Mouse (Mus musculus) adipocyte (in vitro differentiated cells): ENCODE data around the gene Olfr474.
"Not testable (repeated sequence)": the region's sequence is repeated elsewhere in the genome, so short reads cannot be mapped to it uniquely, and the experiment has no call there.

Source experiments
- DNase-seq: peaks from one replicate; pipeline ENCODE4 v3.0.0-alpha.2; 2016; ENCODE audit warnings: low spot score

Gene Olfr474

GRCm38 (mm10) chr7:107954343-107954742 is at the start of gene Olfr474:
Gene Olfr474, plus strand, starts transcription at chr7:107954643.
- DNase-seq: no peak

GRCm38 (mm10) chr7:107930146-107930545 is 24.3 kb upstream of the Olfr474 start, which contains the start of gene Olfr473:
Gene Olfr473, plus strand, starts transcription at chr7:107930446.
- no peak for DNase-seq

GRCm38 (mm10) chr7:107952539-107952938 is 1.9 kb upstream of the Olfr474 start:
- DNase-seq: not testable (repeated sequence)

- no peak for DNase-seq
Observed at GRCm38 (mm10) chr7:107964503-107964902, 10.1 kb downstream of the Olfr474 start, which contains the start of gene Olfr476. Gene Olfr476, plus strand, starts transcription at chr7:107964803.

- no peak for DNase-seq
Observed at GRCm38 (mm10) chr7:107986393-107986792, 31.9 kb downstream of the Olfr474 start, which contains the start of gene Olfr477. Gene Olfr477, plus strand, starts transcription at chr7:107986693.
